Mouse (Mus musculus) liver, embryonic 14.5 days (tissue): ENCODE data around the gene Aurkb.

Source experiments
- CTCF ChIP-seq: IDR thresholded peaks from 2 replicates; pipeline ENCODE4 v1.5.1; 2016; ENCODE audit warnings: antibody characterized with exemption, low read depth, control low read depth
- EP300 ChIP-seq: IDR thresholded peaks from 2 replicates; pipeline ENCODE4 v1.6.1; 2016; ENCODE audit warnings: antibody characterized with exemption, low read depth

- no peak for TF ChIP-seq CTCF
- TF ChIP-seq EP300: no peak
Observed at GRCm38 (mm10) chr11:69073951-69074775, 28.7 kb downstream of the Aurkb start.
